Mouse (Mus musculus) gastrocnemius, postnatal 25 days (tissue): Measurements from ENCODE around the gene Os9. TPM values are rescaled to one million over a fixed set of nuclear protein-coding genes. Genes with fewer than 3 reads are reported as not detected.
"Not testable (repeated sequence)": the region's sequence is repeated elsewhere in the genome, so short reads cannot be mapped to it uniquely, and the experiment has no call there.

Source experiments
- DNase-seq: peaks from one replicate; pipeline ENCODE4 v3.0.0; 2022
- total RNA-seq, 2 experiments: library from RNA; stranded (reverse); gene quantifications; 1 replicate in 1 of 2; 2 replicates in 1 of 2; pipeline ENCODE4 v1.2.3; 2021

Os9 gene
- total RNA-seq, 2 experiments from 2014 or later = 11.3 to 13.9 TPM

DNA sequence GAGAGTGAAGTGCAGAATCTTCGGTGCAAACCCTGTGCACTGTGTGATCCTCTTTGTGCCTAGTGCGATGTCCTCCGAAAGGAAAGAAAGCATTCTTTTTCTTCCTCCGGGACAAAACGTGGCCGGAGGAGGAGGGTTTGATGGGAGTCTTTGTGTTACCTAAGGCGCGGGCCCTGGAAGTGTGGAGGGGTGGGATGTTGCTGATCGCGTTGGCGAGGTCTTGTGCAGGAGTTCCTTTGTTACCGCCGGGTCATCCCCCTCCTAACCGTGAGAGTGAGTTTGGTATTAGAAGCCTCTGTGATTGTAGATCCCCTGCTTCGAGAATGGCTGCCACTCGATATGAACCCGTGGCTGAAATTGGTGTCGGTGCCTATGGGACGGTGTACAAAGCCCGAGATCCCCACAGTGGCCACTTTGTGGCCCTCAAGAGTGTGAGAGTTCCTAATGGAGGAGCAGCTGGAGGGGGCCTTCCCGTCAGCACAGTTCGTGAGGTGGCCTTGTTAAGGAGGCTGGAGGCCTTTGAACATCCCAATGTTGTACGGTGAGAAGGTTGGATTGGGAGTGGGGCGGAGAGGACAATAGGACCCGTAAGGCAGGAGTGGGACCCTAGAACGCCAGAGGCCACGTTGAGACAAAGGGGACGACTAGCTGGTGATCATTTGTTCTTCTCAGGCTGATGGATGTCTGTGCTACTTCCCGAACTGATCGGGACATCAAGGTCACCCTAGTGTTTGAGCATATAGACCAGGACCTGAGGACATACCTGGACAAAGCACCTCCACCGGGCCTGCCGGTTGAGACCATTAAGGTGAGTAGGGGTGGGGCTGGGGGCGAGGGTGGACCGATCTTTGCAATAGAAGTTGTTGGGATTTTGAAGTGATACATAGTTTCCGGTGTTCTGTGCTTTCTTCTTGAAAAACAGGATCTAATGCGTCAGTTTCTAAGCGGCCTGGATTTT is 56.7 kb downstream of the Os9 start:
- DNase-seq = no peak

GRCm38 (mm10) chr10:127063239-127063872 is 57.6 kb downstream of the Os9 start, which contains the start of gene Cdk4:
Gene Cdk4, plus strand, starts transcription at chr10:127063534.
- DNase-seq = peak; percentile 99

DNA sequence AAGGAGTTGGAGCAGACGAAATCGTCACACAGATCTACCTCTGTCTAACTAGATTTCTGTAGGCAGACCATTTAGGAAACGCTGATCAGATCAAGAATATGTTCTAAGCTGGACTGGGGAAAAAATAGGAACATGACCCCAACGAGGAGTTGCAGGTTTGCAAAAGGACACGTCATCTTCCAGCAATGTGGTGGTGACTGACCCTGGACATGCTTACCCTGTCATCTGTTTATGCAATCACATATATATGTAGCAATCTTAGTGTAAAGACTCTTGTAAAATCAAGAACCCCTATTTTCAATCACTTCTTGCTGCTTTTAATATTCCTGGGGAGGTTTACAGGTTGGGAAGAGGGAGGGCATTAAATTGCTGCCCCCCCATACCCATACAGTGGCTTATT is 58.4 kb downstream of the Os9 start:
- DNase-seq = no peak

DNA sequence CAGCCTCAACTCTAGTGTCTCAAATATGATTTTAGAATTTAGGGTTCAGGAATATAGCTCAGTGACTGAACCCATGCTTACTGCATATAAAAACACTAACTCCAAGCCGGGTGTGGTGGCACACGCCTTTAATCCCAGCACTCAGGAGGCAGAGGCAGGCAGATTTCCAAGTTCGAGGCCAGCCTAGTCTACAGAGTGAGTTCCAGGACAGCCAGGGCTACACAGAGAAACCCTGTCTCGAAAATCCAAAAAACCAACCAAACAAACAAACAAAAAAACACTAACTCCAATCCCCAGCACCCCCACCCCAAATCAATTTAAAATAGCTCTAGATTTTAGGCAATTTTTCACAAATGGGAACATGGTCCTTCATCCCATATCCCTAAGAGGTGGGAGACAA is 58.8 kb downstream of the Os9 start:
- not testable (repeated sequence) for DNase-seq

DNA sequence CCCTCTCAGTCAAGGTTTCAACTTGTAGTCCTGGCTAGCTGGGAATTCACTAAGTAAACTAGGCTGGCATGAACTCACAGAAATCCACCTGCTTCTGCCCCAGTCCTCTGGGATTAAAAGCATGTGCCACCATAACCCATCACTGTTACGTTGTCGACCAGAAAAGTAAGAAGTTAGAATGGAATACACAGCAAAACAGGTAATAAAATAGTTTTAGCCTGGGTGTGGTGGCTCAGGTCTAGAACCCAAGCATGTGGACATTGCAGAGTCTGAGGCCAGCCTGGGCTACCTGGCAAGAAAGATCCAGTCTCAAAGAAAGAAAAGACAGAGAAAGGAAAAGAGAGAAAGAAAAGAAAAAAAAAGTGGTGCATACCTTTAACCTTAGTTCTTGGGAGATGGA is 59.4 kb downstream of the Os9 start:
- DNase-seq = no peak

- DNase-seq = no peak
These were observed 59.8 kb downstream of the Os9 start for GRCm38 (mm10) chr10:127061085-127061484.

DNA sequence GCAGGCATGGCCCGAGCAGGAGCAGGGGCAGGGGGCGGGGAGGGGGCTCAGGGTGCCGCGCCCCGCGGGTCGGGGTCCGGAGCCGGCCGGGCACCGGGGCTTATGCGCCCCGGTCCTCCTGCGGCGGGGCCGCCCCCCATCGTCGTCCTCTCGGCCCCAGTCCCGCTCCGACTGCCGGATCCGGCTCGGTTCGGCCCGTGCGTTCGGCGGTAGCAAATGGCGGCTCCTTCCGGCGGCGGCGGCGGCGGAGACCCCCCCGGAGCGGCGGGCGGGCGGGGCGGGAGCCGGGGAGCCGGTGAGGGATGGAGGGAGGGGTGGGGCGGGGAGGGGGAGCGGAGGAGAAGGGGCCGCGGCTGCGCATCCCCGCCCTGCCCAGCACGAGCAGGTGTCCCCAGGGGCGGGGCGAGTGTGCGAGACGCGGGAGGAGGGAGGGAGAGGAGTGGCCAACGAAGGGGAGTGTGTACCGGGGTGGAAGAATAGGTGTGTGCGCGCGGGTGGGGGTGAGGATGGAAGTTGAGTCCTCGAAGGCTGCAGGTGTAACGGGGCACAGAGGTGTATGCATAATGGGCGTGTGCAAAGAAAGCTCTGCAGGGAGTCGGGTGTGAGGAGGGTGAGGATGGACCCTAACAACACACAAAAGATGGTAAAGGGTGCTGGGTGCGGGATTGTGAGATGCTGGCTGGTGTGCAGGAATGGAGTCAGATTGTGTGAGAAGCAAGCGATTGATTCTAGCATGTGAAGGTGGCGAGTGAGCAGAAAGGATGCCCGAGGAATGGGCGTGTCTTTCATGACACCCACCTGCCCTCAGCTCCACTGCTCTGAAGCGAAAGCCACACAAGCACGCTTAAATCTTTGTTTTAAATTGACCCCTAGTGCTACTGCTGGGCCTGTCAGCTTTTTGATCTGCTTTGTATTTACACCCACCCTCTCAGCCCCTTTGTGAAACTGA is 60.7 kb downstream of the Os9 start, which contains the start of gene March9:
Gene March9 (minus strand): TSS at position 217 of the 949 bp plus-strand sequence.
- peak; percentile 59 for DNase-seq

DNA sequence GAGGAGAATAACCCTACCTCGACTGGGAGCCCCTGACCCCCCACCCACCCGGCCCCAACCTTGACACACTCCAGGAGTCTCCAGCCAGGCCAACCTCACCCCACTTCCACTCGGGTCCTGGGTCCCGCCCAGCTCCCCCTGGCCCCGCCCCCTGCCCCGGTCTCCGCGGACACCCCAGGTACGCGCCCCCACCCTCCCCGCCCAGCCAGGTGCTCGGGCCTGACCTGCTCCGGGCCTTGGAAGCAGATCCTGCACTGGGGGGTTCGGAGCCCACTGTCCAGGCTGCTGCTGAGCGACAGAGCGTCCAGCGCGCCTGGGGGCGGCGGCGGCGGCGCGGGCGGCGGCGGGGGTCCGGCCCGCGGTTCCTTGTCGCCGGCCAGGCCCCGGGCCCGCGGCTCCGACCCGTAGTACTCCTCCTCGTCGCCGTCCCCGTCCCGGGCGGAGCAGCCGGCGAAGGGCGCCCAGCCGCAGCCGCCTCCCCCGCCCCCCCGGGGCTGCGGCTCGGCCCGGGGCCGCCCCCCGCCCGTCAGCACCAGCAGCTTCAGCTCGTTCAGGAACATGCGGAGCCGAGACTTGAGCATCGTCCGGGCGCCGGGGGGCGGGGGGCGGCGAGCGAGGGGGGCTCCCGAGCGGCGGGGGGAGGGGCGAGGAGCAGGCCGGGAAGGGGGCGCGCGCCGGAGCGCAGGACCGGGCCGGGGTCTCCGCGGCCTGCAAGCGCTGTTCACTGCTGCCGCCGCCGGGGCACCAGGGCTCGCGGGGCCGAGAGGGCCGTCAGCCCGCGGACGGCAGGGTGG is 61.6 kb downstream of the Os9 start:
- no peak for DNase-seq

GRCm38 (mm10) chr10:127058708-127059107 is 62.2 kb downstream of the Os9 start:
- DNase-seq = no peak

GRCm38 (mm10) chr10:127058161-127058560 is 62.8 kb downstream of the Os9 start:
- DNase-seq = no peak

DNA sequence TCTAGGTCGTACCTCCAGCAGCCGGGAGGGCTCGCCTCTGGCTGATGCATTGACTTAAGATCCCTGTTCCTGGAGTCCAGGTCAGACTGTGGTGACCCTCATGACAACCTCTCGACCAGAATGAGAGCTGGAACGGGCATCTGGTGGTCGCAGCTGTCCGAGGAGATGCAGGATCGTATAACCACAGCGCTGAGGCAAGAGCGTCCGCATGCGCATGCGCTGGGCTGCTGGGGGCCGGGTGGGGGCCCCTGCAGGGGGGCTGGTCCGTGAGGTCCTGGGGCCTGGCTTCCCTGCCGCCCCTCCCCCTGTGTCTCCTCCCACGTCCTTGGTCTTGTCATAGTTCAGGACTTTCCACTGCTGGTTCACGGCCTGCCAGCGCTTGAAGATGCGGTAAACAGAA is 64.4 kb downstream of the Os9 start:
- no peak for DNase-seq

DNA sequence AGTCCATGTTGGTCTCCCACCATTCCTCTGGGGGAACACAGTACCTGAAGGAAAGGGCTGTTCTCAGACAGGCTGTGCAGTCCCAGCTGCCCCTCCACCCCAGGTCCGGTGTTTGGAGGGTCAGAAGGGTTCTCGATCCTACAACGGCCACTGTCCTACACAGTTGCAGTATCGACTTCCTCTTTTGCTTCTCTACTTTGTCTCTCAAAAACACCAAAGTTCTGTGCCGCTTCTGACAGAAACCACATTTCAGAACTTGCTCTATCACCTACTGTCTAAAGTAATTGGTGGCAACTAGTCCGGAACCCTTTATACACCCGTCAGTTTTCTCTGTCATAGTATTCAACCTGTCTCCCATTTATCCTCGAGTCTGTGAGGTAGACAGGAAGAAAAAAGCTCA is 65.5 kb downstream of the Os9 start:
- DNase-seq = no peak

DNA sequence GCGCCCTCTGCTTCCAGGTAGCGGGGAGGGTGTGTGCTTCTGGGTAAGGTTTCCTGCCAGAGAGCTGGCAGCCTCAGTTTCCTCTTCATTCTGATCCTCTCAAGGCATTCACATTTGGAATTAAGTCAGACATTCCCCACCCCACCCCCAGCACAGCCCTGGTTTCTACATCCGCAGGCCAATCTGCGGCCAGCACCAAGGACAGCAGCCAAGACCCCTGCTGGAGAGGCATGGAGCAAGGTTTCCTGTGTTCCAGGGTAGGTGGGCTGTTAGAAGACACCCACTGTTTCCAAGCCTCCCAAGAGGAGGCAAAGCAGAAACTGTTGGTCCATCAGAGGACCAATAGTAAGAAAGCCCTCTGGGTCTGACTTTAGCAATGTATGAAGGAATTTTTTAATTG is 66.3 kb downstream of the Os9 start:
- no peak for DNase-seq

DNA sequence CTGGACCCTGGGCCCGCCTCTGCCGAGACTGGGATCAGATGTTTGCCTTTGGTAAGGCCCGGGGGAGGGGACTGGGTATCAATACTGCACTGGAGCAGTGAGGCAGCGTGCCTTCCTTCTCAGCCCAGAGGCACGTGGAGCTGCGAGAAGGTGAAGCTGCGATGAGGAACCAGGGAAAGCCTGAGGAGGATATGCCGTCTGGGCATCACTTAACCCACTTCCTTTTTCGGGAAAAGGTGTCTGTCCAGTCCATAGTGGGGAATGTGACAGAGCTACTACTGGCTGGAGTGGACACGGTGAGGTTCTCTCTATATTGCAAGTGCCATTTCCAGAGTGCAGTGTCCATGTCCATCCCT is 70.8 kb downstream of the Os9 start:
- no peak for DNase-seq

DNA sequence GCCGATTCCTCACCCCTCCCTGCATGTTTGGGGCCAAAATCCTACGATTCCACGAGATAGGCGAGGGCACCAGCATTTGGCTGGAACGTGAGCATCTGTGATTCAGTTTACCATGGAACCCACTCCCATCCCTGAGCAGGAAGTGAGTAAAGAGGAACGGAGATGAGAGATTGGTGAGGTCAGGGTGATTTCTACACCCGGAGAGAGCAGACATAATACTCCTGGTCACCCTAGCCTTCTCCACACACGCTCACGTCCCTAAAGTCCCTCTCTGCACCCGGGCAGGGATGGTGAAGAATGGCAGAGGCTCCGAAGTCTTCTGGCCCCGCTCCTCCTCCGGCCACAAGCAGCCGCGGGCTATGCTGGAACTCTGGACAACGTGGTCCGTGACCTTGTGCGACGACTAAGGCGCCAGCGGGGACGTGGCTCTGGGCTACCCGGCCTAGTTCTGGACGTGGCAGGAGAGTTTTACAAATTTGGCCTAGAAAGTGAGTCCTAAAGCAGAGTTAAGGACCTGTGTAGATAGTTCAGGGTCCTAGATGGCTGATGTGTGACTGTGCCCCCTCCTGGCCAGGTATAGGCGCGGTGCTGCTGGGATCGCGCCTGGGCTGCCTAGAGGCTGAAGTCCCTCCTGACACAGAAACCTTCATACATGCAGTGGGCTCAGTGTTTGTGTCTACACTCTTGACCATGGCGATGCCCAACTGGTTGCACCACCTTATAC is 71.4 kb downstream of the Os9 start:
- no peak for DNase-seq

- DNase-seq = no peak
These were observed 72.1 kb downstream of the Os9 start for GRCm38 (mm10) chr10:127048608-127049394.

- DNase-seq = no peak
These were observed 73.0 kb downstream of the Os9 start, which contains the start of gene Cyp27b1 for GRCm38 (mm10) chr10:127047954-127048353. Gene Cyp27b1, plus strand, starts transcription at chr10:127048250.
